ENCODE assay signal across 8 mouse cellular contexts in genomic region chr9:78488890-78489420, GRCm38 (mm10). TPM values are rescaled to one million over a fixed set of nuclear protein-coding genes. Genes with fewer than 3 reads are reported as not detected.
DNase-seq lines count a peak whose midpoint lies in the region; ATAC-seq lines count a peak whose summit lies in the region.

Gene Eef1a1 (minus strand): TSS chr9:78489151.

- peaks cover 3% of the 10 kb centered on the region; the same call in 1 of the 2 replicates for H3K4me1 ChIP-seq in intestine, embryonic 16.5 days (ENCODE audit: control insufficient read depth, insufficient read depth, low read length)
- 0 out of 2 replicates have a peak, but pooled peaks cover 7% of the 10 kb centered on the region for H3K4me1 ChIP-seq in limb, embryonic 12.5 days (replicated peaks)
- H3K4me1 ChIP-seq in midbrain, embryonic 13.5 days (replicated peaks), result peaks cover 7% of the 10 kb centered on the region
- H3K4me1 ChIP-seq in stomach, embryonic 14.5 days (ENCODE audit: control insufficient read depth, insufficient read depth, low read length), result no peaks in the 10 kb centered on the region

- peak; percentile 86 for ATAC-seq in granulocyte monocyte progenitor cell, adult 5-6 weeks (replicated peaks; ENCODE audit: poor library complexity, severe bottlenecking)
- peak; percentile 52 for ATAC-seq in intestine, embryonic 16.5 days
- ATAC-seq in limb, embryonic 12.5 days (ENCODE audit: insufficient number of reproducible peaks, insufficient read depth, low FRiP score, low TSS enrichment, low read depth), result no peak; the same call in 1 of the 2 replicates
- ATAC-seq in midbrain, embryonic 13.5 days, result peak; percentile 80
- peak; percentile 57; the same call in 1 of the 2 replicates for ATAC-seq in stomach, embryonic 14.5 days (ENCODE audit: insufficient number of reproducible peaks, insufficient read depth, low FRiP score, low read depth)

- 2% methylated on average over 18 of the region's 20 CpGs for WGBS in intestine, embryonic 16.5 days
- 4% methylated on average over 15 of the region's 20 CpGs for WGBS in limb, embryonic 12.5 days
- 6% methylated on average over 18 of the region's 20 CpGs for WGBS in midbrain, embryonic 13.5 days
- WGBS in stomach, embryonic 14.5 days, result 2% methylated on average over 16 of the region's 20 CpGs

- peak within 1 kb of the TSS; percentile 44 for H3K4me3 ChIP-seq in intestine, embryonic 16.5 days (ENCODE audit: low read length)
- H3K4me3 ChIP-seq in limb, embryonic 12.5 days (replicated peaks), result peak within 1 kb of the TSS; percentile 40
- H3K4me3 ChIP-seq in midbrain, embryonic 13.5 days (replicated peaks), result peak within 1 kb of the TSS; percentile 40
- peak within 1 kb of the TSS; percentile 39 for H3K4me3 ChIP-seq in stomach, embryonic 14.5 days (ENCODE audit: low read depth, low read length)

- peak; percentile 63 for DNase-seq in retina, postnatal 1 day
- no peak for DNase-seq in retina, embryonic 14.5 days (ENCODE audit: low spot score)
- DNase-seq in embryo, embryonic 10 days (ENCODE audit: low spot score), result peak; percentile 50

- no peaks in the 10 kb centered on the region for H3K27me3 ChIP-seq in intestine, embryonic 16.5 days (replicated peaks; ENCODE audit: control insufficient read depth, insufficient read depth, low read length)
- no peaks in the 10 kb centered on the region for H3K27me3 ChIP-seq in limb, embryonic 12.5 days
- H3K27me3 ChIP-seq in midbrain, embryonic 13.5 days, result no peaks in the 10 kb centered on the region
- H3K27me3 ChIP-seq in stomach, embryonic 14.5 days (ENCODE audit: control insufficient read depth, insufficient read depth, low read length), result no peaks in the 10 kb centered on the region

- H3K36me3 ChIP-seq in intestine, embryonic 16.5 days (ENCODE audit: control insufficient read depth, insufficient read depth, low read length), result no peaks in the 10 kb centered on the region
- no peaks in the 10 kb centered on the region for H3K36me3 ChIP-seq in limb, embryonic 12.5 days
- no peaks in the 10 kb centered on the region for H3K36me3 ChIP-seq in midbrain, embryonic 13.5 days
- H3K36me3 ChIP-seq in stomach, embryonic 14.5 days (ENCODE audit: control insufficient read depth, insufficient read depth, low read length), result no peaks in the 10 kb centered on the region

- H3K27ac ChIP-seq in intestine, embryonic 16.5 days (ENCODE audit: low read length), result peak within 1 kb of the TSS; percentile 80
- peak within 1 kb of the TSS; percentile 59; the same call in 1 of the 2 replicates for H3K27ac ChIP-seq in limb, embryonic 12.5 days
- peak within 1 kb of the TSS; percentile 45; the same call in 1 of the 2 replicates for H3K27ac ChIP-seq in midbrain, embryonic 13.5 days
- H3K27ac ChIP-seq in stomach, embryonic 14.5 days (ENCODE audit: low read length), result peak within 1 kb of the TSS; percentile 74; the same call in 1 of the 2 replicates

- H3K9ac ChIP-seq in intestine, embryonic 16.5 days (ENCODE audit: low read depth, low read length), result peak within 1 kb of the TSS; percentile 65
- peak within 1 kb of the TSS; percentile 60 for H3K9ac ChIP-seq in limb, embryonic 12.5 days (replicated peaks)
- H3K9ac ChIP-seq in midbrain, embryonic 13.5 days (replicated peaks), result peak within 1 kb of the TSS; percentile 69
- peak within 1 kb of the TSS; percentile 33 for H3K9ac ChIP-seq in stomach, embryonic 14.5 days (replicated peaks; ENCODE audit: low read depth, low read length)

- H3K9me3 ChIP-seq in intestine, embryonic 16.5 days (ENCODE audit: control insufficient read depth, low read length), result no peaks in the 10 kb centered on the region
- no peaks in the 10 kb centered on the region for H3K9me3 ChIP-seq in limb, embryonic 12.5 days
- H3K9me3 ChIP-seq in midbrain, embryonic 13.5 days, result no peaks in the 10 kb centered on the region
- H3K9me3 ChIP-seq in stomach, embryonic 14.5 days (ENCODE audit: control insufficient read depth, low read depth, low read length), result no peaks in the 10 kb centered on the region

- peak within 1 kb of the TSS; percentile 63 for H3K4me2 ChIP-seq in intestine, embryonic 16.5 days (ENCODE audit: low read depth, low read length)
- peak within 1 kb of the TSS; percentile 64 for H3K4me2 ChIP-seq in limb, embryonic 12.5 days
- H3K4me2 ChIP-seq in midbrain, embryonic 13.5 days (replicated peaks), result peak within 1 kb of the TSS; percentile 67
- H3K4me2 ChIP-seq in stomach, embryonic 14.5 days (replicated peaks; ENCODE audit: low read depth, low read length), result peak within 1 kb of the TSS; percentile 60

RNA-seq across cellular contexts. Expression of gene Eef1a1, which starts in this region (rescaled TPM):
- 11,615 and 12,636 TPM in 2 replicates for total RNA-seq in granulocyte monocyte progenitor cell, adult 5-6 weeks (2014; fragmentation: Nextera tagmentation)
- total RNA-seq in granulocyte monocyte progenitor cell, adult 5-6 weeks (2017), result 9,337 and 10,965 TPM in 2 replicates
- polyA plus RNA-seq in intestine, embryonic 16.5 days (2015; fragmentation: Nextera tagmentation; extraction: Ambion mirVana), result 4,065 and 4,271 TPM in 2 replicates
- 4,104 and 4,228 TPM in 2 replicates for polyA plus RNA-seq in limb, embryonic 12.5 days (2016; fragmentation: Nextera tagmentation; extraction: Ambion mirVana)
- 3,693 and 3,771 TPM in 2 replicates for polyA plus RNA-seq in midbrain, embryonic 13.5 days (2015; fragmentation: Nextera tagmentation; extraction: Ambion mirVana)
- 5,753 and 5,798 TPM in 2 replicates for polyA plus RNA-seq in stomach, embryonic 14.5 days (2014; fragmentation: Nextera tagmentation; extraction: Ambion mirVana)
